Mouse (Mus musculus): ENCODE measurements at regions not wholly inside any gene's neighbourhood (a gene's known extent, or its start where the extent isn't known, plus 50 kb on each side); places are given as distances from the start of the nearest gene placed in this dataset.
"Not testable (repeated sequence)": the region's sequence is repeated elsewhere in the genome, so short reads cannot be mapped to it uniquely, and the experiment has no call there.

GRCm38 (mm10) chr16:89718921-89719320 is 147.9 kb upstream of the Krtap11-1 start:
- no peaks in the 10 kb centered on the region for H3K36me3 ChIP-seq (replicated peaks)
- no peaks in the 10 kb centered on the region for H3K4me1 ChIP-seq (ENCODE audit: insufficient read depth, low read depth, low read length)
- H3K27me3 ChIP-seq (ENCODE audit: insufficient read depth, low read length), result no peaks in the 10 kb centered on the region
- peaks cover 18% of the 10 kb centered on the region; the same call in 1 of the 2 replicates for H3K9me3 ChIP-seq (replicated peaks)
- DNase-seq (ENCODE audit: low spot score) (no peak), ATAC-seq (ENCODE audit: extremely low read depth, insufficient number of reproducible peaks, low FRiP score, poor library complexity, severe bottlenecking) (no peak)
- TF ChIP-seq POLR2AphosphoS5 (IDR thresholded peaks at IDR 0.05; ENCODE audit: insufficient replicate concordance, low read depth, low read length) (no peak), TAL1 (conservative IDR thresholded peaks at IDR 0.05; ENCODE audit: low read depth, low read length) (no peak), GATA1 (IDR thresholded peaks at IDR 0.05; ENCODE audit: borderline replicate concordance, low read length) (no peak), GATA2 (IDR thresholded peaks at IDR 0.05; ENCODE audit: borderline replicate concordance, low read depth, low read length) (no peak), CTCF (IDR thresholded peaks at IDR 0.05; ENCODE audit: low read depth, low read length) (no peak)
- H3K4me3 ChIP-seq (ENCODE audit: low read depth, low read length), result no peak overlapping the region

- H3K36me3 ChIP-seq (replicated peaks); H3K27me3 ChIP-seq (ENCODE audit: insufficient read depth, low read length); H3K4me1 ChIP-seq (ENCODE audit: insufficient read depth, low read depth, low read length); DNase-seq (ENCODE audit: low spot score); ATAC-seq (ENCODE audit: extremely low read depth, insufficient number of reproducible peaks, low FRiP score, poor library complexity, severe bottlenecking); H3K4me3 ChIP-seq (ENCODE audit: low read depth, low read length): not testable (repeated sequence)
- peaks cover 25% of the 10 kb centered on the region for H3K9me3 ChIP-seq (replicated peaks)
These were observed 144.7 kb upstream of the Krtap11-1 start for GRCm38 (mm10) chr16:89715716-89716115.

- H3K27me3 ChIP-seq (ENCODE audit: insufficient read depth, low read length), result no peaks in the 10 kb centered on the region
These were observed 133.3 kb upstream of the Krtap11-1 start for GRCm38 (mm10) chr16:89704316-89704715.

GRCm38 (mm10) chr16:89703158-89703557 is 132.2 kb upstream of the Krtap11-1 start:
- TF ChIP-seq CTCF (IDR thresholded peaks at IDR 0.05; ENCODE audit: low read depth, low read length) (no peak), GATA1 (IDR thresholded peaks at IDR 0.05; ENCODE audit: borderline replicate concordance, low read length) (no peak), GATA2 (IDR thresholded peaks at IDR 0.05; ENCODE audit: borderline replicate concordance, low read depth, low read length) (no peak), POLR2AphosphoS5 (IDR thresholded peaks at IDR 0.05; ENCODE audit: insufficient replicate concordance, low read depth, low read length) (no peak), TAL1 (conservative IDR thresholded peaks at IDR 0.05; ENCODE audit: low read depth, low read length) (no peak)
- no peaks in the 10 kb centered on the region for H3K36me3 ChIP-seq (replicated peaks)
- DNase-seq (ENCODE audit: low spot score) (no peak), ATAC-seq (ENCODE audit: extremely low read depth, insufficient number of reproducible peaks, low FRiP score, poor library complexity, severe bottlenecking) (no peak)
- H3K9me3 ChIP-seq (replicated peaks), result peaks cover 43% of the 10 kb centered on the region
- no peaks in the 10 kb centered on the region for H3K4me1 ChIP-seq (ENCODE audit: insufficient read depth, low read depth, low read length)
- no peak overlapping the region for H3K4me3 ChIP-seq (ENCODE audit: low read depth, low read length)
- H3K27me3 ChIP-seq (ENCODE audit: insufficient read depth, low read length), result no peaks in the 10 kb centered on the region

More at GRCm38 (mm10) chr16:89704316-89704715, 133.3 kb upstream of the Krtap11-1 start:
- H3K9me3 ChIP-seq (replicated peaks), result peaks cover 54% of the 10 kb centered on the region
- ATAC-seq (ENCODE audit: extremely low read depth, insufficient number of reproducible peaks, low FRiP score, poor library complexity, severe bottlenecking), result no peak
- no peak overlapping the region for H3K4me3 ChIP-seq (ENCODE audit: low read depth, low read length)
- DNase-seq (ENCODE audit: low spot score), result no peak
- no peaks in the 10 kb centered on the region for H3K36me3 ChIP-seq (replicated peaks)
- no peaks in the 10 kb centered on the region for H3K4me1 ChIP-seq (ENCODE audit: insufficient read depth, low read depth, low read length)
- no peak for TF ChIP-seq GATA2 (IDR thresholded peaks at IDR 0.05; ENCODE audit: borderline replicate concordance, low read depth, low read length)
- no peak for TF ChIP-seq TAL1 (conservative IDR thresholded peaks at IDR 0.05; ENCODE audit: low read depth, low read length)
- TF ChIP-seq POLR2AphosphoS5 (IDR thresholded peaks at IDR 0.05; ENCODE audit: insufficient replicate concordance, low read depth, low read length), result no peak
- no peak for TF ChIP-seq CTCF (IDR thresholded peaks at IDR 0.05; ENCODE audit: low read depth, low read length)
- TF ChIP-seq GATA1 (IDR thresholded peaks at IDR 0.05; ENCODE audit: borderline replicate concordance, low read length), result no peak

GRCm38 (mm10) chr16:89702406-89702805 is 131.4 kb upstream of the Krtap11-1 start:
- DNase-seq (ENCODE audit: low spot score) (no peak), ATAC-seq (ENCODE audit: extremely low read depth, insufficient number of reproducible peaks, low FRiP score, poor library complexity, severe bottlenecking) (no peak)
- H3K9me3 ChIP-seq (replicated peaks), result peaks cover 38% of the 10 kb centered on the region
- H3K27me3 ChIP-seq (ENCODE audit: insufficient read depth, low read length), result no peaks in the 10 kb centered on the region
- peak overlapping the region; percentile 1; the same call in 1 of the 2 replicates for H3K4me3 ChIP-seq (ENCODE audit: low read depth, low read length)
- H3K36me3 ChIP-seq (replicated peaks), result no peaks in the 10 kb centered on the region
- no peaks in the 10 kb centered on the region for H3K4me1 ChIP-seq (ENCODE audit: insufficient read depth, low read depth, low read length)
- no peak for TF ChIP-seq GATA1 (IDR thresholded peaks at IDR 0.05; ENCODE audit: borderline replicate concordance, low read length)
- TF ChIP-seq CTCF (IDR thresholded peaks at IDR 0.05; ENCODE audit: low read depth, low read length), result no peak
- TF ChIP-seq POLR2AphosphoS5 (IDR thresholded peaks at IDR 0.05; ENCODE audit: insufficient replicate concordance, low read depth, low read length), result no peak
- no peak for TF ChIP-seq TAL1 (conservative IDR thresholded peaks at IDR 0.05; ENCODE audit: low read depth, low read length)
- no peak for TF ChIP-seq GATA2 (IDR thresholded peaks at IDR 0.05; ENCODE audit: borderline replicate concordance, low read depth, low read length)

GRCm38 (mm10) chr16:89701741-89702140 is 130.8 kb upstream of the Krtap11-1 start:
- Histone ChIP-seq H3K4me1 (ENCODE audit: insufficient read depth, low read depth, low read length) (no peaks in the 10 kb centered on the region), H3K36me3 (replicated peaks) (no peaks in the 10 kb centered on the region), H3K27me3 (ENCODE audit: insufficient read depth, low read length) (no peaks in the 10 kb centered on the region), H3K9me3 (replicated peaks) (peaks cover 37% of the 10 kb centered on the region), H3K4me3 (ENCODE audit: low read depth, low read length) (no peak overlapping the region)
- DNase-seq (ENCODE audit: low spot score) (no peak), ATAC-seq (ENCODE audit: extremely low read depth, insufficient number of reproducible peaks, low FRiP score, poor library complexity, severe bottlenecking) (no peak)
- no peak for TF ChIP-seq CTCF (IDR thresholded peaks at IDR 0.05; ENCODE audit: low read depth, low read length)
- TF ChIP-seq POLR2AphosphoS5 (IDR thresholded peaks at IDR 0.05; ENCODE audit: insufficient replicate concordance, low read depth, low read length), result no peak
- TF ChIP-seq GATA2 (IDR thresholded peaks at IDR 0.05; ENCODE audit: borderline replicate concordance, low read depth, low read length), result no peak
- no peak for TF ChIP-seq TAL1 (conservative IDR thresholded peaks at IDR 0.05; ENCODE audit: low read depth, low read length)
- no peak for TF ChIP-seq GATA1 (IDR thresholded peaks at IDR 0.05; ENCODE audit: borderline replicate concordance, low read length)

GRCm38 (mm10) chr16:89699710-89700109 is 128.7 kb upstream of the Krtap11-1 start:
- ATAC-seq (ENCODE audit: extremely low read depth, insufficient number of reproducible peaks, low FRiP score, poor library complexity, severe bottlenecking), result no peak

More at GRCm38 (mm10) chr16:89699710-89700109, 128.7 kb upstream of the Krtap11-1 start:
- DNase-seq (ENCODE audit: low spot score), result no peak
- Histone ChIP-seq H3K9me3 (replicated peaks) (peaks cover 43% of the 10 kb centered on the region), H3K36me3 (replicated peaks) (no peaks in the 10 kb centered on the region), H3K4me1 (ENCODE audit: insufficient read depth, low read depth, low read length) (no peaks in the 10 kb centered on the region), H3K4me3 (ENCODE audit: low read depth, low read length) (no peak overlapping the region), H3K27me3 (ENCODE audit: insufficient read depth, low read length) (no peaks in the 10 kb centered on the region)
- TF ChIP-seq GATA1 (IDR thresholded peaks at IDR 0.05; ENCODE audit: borderline replicate concordance, low read length), result no peak

All from G1E (cell line).